Mouse (Mus musculus) MEL (cell line): ENCODE data around the gene Nup210l.

Experiments
- BHLHE40 ChIP-seq: IDR thresholded peaks from 2 replicates; pipeline ENCODE4 v1.6.1; 2012; ENCODE audit warnings: low read depth, mild to moderate bottlenecking, inconsistent platforms, low read length, improper control_type of control experiment, borderline replicate concordance
- CTCF ChIP-seq, 3 experiments: IDR thresholded peaks in 2 of 3; conservative IDR thresholded peaks in 1 of 3; 2 replicates each; pipeline ENCODE4 v1.5.1; 2011 to 2012; ENCODE audit warnings: low read length in 3 of 3, low read depth in 2 of 3, mild to moderate bottlenecking in 2 of 3, improper control_type of control experiment in 1 of 3, inconsistent platforms in 1 of 3, mixed read lengths in 1 of 3, moderate library complexity in 1 of 3; ENCODE audit not compliant: control insufficient read depth in 1 of 3, insufficient read depth in 1 of 3, poor library complexity in 1 of 3, severe bottlenecking in 1 of 3
- POLR2AphosphoS5 ChIP-seq: IDR thresholded peaks from 2 replicates; pipeline ENCODE4 v1.6.1; 2012; ENCODE audit warnings: low read depth, borderline replicate concordance, mild to moderate bottlenecking, inconsistent platforms, low read length, moderate library complexity, mixed read lengths
- RAD21 ChIP-seq: IDR thresholded peaks from 2 replicates; pipeline ENCODE4 v1.6.1; 2011; ENCODE audit warnings: mild to moderate bottlenecking, low read depth, low read length, improper control_type of control experiment
- ZNF384 ChIP-seq: IDR thresholded peaks from 2 replicates; pipeline ENCODE4 v1.6.1; 2012; ENCODE audit warnings: low read depth, mild to moderate bottlenecking, inconsistent platforms, low read length, improper control_type of control experiment

GRCm38 (mm10) chr3:90101010-90101409 lies 2.9 kb upstream of the Nup210l start:
- TF ChIP-seq RAD21 (no peak), BHLHE40 (no peak), CTCF (IDR thresholded peaks at IDR 0.05 in 2 of 3, conservative IDR thresholded peaks at IDR 0.05 in 1 of 3; ENCODE audit: control insufficient read depth in 1 of 3, insufficient read depth in 1 of 3, low read depth in 2 of 3, low read length in 3 of 3, poor library complexity in 1 of 3, severe bottlenecking in 1 of 3) (no peak), POLR2AphosphoS5 (no peak), ZNF384 (0 out of 2 replicates have a peak, but pooled peaks have one; percentile 18)
